Mouse (Mus musculus) ES-E14 (cell line): Measurements from ENCODE around the gene Get4.

Experiments
- CHD2 ChIP-seq: IDR thresholded peaks from 2 replicates; pipeline ENCODE4 v1.6.1; 2014; ENCODE audit warnings: mild to moderate bottlenecking, low read depth, low read length, inconsistent platforms
- HCFC1 ChIP-seq: IDR thresholded peaks from 2 replicates; pipeline ENCODE4 v1.6.1; 2012; ENCODE audit warnings: low read length, inconsistent platforms, borderline replicate concordance; ENCODE audit not compliant: insufficient read depth
- ZC3H11A ChIP-seq: IDR thresholded peaks from 2 replicates; pipeline ENCODE4 v1.6.1; 2012; ENCODE audit warnings: low read depth, mild to moderate bottlenecking, inconsistent platforms, low read length, borderline replicate concordance
- ZNF384 ChIP-seq: IDR thresholded peaks from 2 replicates; pipeline ENCODE4 v1.6.1; 2012; ENCODE audit warnings: low read depth, low read length, inconsistent platforms

GRCm38 (mm10) chr5:139247767-139248166 is 4.4 kb upstream of the Get4 start:
- no peak for TF ChIP-seq CHD2
- TF ChIP-seq ZNF384 = no peak
- no peak for TF ChIP-seq ZC3H11A
- TF ChIP-seq HCFC1 = no peak
